Mouse (Mus musculus): ENCODE measurements around the gene Xlr.
"Not testable (repeated sequence)": the region's sequence is repeated elsewhere in the genome, so short reads cannot be mapped to it uniquely, and the experiment has no call there.

The Xlr gene

GRCm38 (mm10) chrX:53797519-53797918 is at the start of gene Xlr:
TSS of gene Xlr (minus strand) at chrX:53797706.
- DNase-seq: not testable (repeated sequence)

- DNase-seq: no peak
Measured at GRCm38 (mm10) chrX:53799074-53799473, 1.6 kb upstream of the Xlr start.

GRCm38 (mm10) chrX:53776276-53776675 is 21.2 kb downstream of the Xlr start, which contains the start of gene Zfp36l3:
TSS of gene Zfp36l3 (minus strand) at chrX:53776394.
- DNase-seq: no peak

- no peak for DNase-seq
Measured at GRCm38 (mm10) chrX:53757736-53758135, 39.8 kb downstream of the Xlr start, which contains the start of gene 1700013H16Rik. TSS of gene 1700013H16Rik (minus strand) at chrX:53757831.

GRCm38 (mm10) chrX:53752851-53753250 is 44.7 kb downstream of the Xlr start:
- no peak for DNase-seq

- DNase-seq: no peak
Measured at GRCm38 (mm10) chrX:53728967-53729366, 68.5 kb downstream of the Xlr start.

Data from thymus, postnatal 25 days (tissue).